Mouse (Mus musculus) heart, embryonic 11.5 days (tissue): Measurements from ENCODE around the gene Zmynd15. TPM values are rescaled to one million over a fixed set of nuclear protein-coding genes. Genes with fewer than 3 reads are reported as not detected.
"Not testable (repeated sequence)": the region's sequence is repeated elsewhere in the genome, so short reads cannot be mapped to it uniquely, and the experiment has no call there.

Experiments used
- ATAC-seq: fragments of 200-750 bp; cut with Nextera tagmentation; replicated peaks from 2 replicates; pipeline ENCODE4 v1.8.0; 2017; ENCODE audit warnings: moderate library complexity; ENCODE audit not compliant: insufficient number of reproducible peaks, low FRiP score, low TSS enrichment
- H3K27ac ChIP-seq: fragments of 300-500 bp; sonication (generic); 2 replicates; pipeline ENCODE4 v1.5.1; 2014; ENCODE audit warnings: mild to moderate bottlenecking, low read depth, low read length
- H3K27me3 ChIP-seq: fragments of 300-500 bp; sonication (generic); 2 replicates; pipeline ENCODE4 v1.6.1; 2014; ENCODE audit warnings: mild to moderate bottlenecking, low read length, mixed read lengths; ENCODE audit not compliant: control insufficient read depth, insufficient read depth
- H3K36me3 ChIP-seq: fragments of 300-500 bp; sonication (generic); 2 replicates; pipeline ENCODE4 v1.6.1; 2014; ENCODE audit warnings: mild to moderate bottlenecking, low read length, moderate library complexity, mixed read lengths; ENCODE audit not compliant: control insufficient read depth, insufficient read depth
- H3K4me1 ChIP-seq: fragments of 300-500 bp; sonication (generic); 2 replicates; pipeline ENCODE4 v1.6.1; 2014; ENCODE audit warnings: low read length; ENCODE audit not compliant: control insufficient read depth, insufficient read depth
- H3K4me2 ChIP-seq: fragments of 300-500 bp; sonication (generic); 2 replicates; pipeline ENCODE4 v1.6.1; 2014; ENCODE audit warnings: mild to moderate bottlenecking, moderate library complexity
- H3K4me3 ChIP-seq: fragments of 300-500 bp; sonication (generic); 2 replicates; pipeline ENCODE4 v1.5.1; 2014; ENCODE audit warnings: low read depth, low read length
- H3K9ac ChIP-seq: fragments of 300-500 bp; sonication (generic); 2 replicates; pipeline ENCODE4 v1.6.1; 2014; ENCODE audit warnings: mild to moderate bottlenecking, low read depth, low read length, moderate library complexity
- H3K9me3 ChIP-seq: fragments of 300-500 bp; sonication (generic); replicated peaks from 2 replicates; pipeline ENCODE4 v1.6.1; 2016; ENCODE audit warnings: low read length; ENCODE audit not compliant: control insufficient read depth
- WGBS: fragments of 180-500 bp; shearing (Covaris S2); extraction: QIAGEN DNeasy Blood & Tissue Kit; methylation state at CpG from one replicate; pipeline ENCODE4 v1.1.7; 2014; ENCODE audit not compliant: insufficient replicate concordance; 5-methylcytosine and 5-hydroxymethylcytosine counted together
- polyA plus RNA-seq: library from polyadenylated mRNA; unstranded; fragments of >200 nt; fragmentation: Nextera tagmentation; extraction: Ambion mirVana; gene quantifications from 2 replicates; pipeline ENCODE4 v1.2.1, GENCODE M21; 2014

Zmynd15 gene
- 1.1 and 1.9 TPM in 2 replicates for polyA plus RNA-seq

DNA sequence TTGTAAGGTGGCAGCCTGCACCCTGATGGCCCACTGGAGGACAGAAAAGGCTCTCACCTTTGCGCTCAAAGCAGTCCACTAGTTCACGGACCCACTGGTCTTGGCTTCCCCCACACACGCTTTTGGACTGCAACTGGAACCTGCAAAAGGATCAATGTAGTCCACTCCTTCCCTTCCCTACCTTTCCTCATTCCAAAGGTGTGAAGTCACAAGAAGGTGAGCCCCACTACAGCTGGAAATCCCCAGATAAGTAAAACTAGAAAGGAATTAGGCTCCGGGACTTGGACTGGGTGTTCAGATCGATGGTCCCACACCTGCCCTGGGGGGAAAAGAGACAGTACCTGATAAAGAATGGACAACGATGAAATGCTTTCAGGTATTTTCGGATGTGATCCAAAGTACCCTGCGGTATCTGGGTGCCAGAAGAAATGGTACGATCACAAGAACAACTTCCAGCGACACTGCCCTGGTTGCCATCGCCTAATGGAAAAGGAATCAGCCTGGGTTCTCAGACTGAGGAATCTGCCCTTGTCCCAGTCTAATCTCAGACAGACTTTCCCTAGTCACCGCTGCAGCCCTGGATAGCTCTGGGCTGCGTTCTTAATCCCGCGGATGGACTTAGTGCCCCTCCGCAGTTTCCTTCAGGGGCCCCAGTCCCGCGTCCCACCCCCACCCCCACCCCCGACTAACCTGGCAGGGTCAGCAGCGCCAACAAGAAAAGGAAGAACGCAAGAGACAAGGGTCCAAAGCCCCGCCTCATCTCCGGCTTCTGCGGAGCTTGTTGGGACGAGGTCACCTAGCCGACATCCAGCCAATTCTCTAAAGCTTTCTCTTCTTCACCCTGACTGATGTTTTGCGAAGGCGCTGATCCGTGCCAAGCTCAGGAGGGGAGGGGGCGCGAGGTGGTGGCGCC is at the start of gene Zmynd15:
Gene Zmynd15, plus strand, starts transcription at position 746 of the 913 bp plus-strand sequence.
- H3K36me3 ChIP-seq, result no peaks in the 10 kb centered on the region
- H3K4me2 ChIP-seq, result peak within 1 kb of the TSS; percentile 97
- peak within 1 kb of the TSS; percentile 68 for H3K4me3 ChIP-seq
- H3K27ac ChIP-seq, result no peak within 1 kb of the TSS
- H3K9ac ChIP-seq, result peak within 1 kb of the TSS; percentile 71
- no peaks in the 10 kb centered on the region for H3K9me3 ChIP-seq
- ATAC-seq, result no peak; the same call in 1 of the 2 replicates
- H3K27me3 ChIP-seq, result peaks cover 27% of the 10 kb centered on the region
- H3K4me1 ChIP-seq, result peaks cover 5% of the 10 kb centered on the region; the same call in 1 of the 2 replicates
- 15% methylated on average over 31 of the region's 32 CpGs for WGBS

DNA sequence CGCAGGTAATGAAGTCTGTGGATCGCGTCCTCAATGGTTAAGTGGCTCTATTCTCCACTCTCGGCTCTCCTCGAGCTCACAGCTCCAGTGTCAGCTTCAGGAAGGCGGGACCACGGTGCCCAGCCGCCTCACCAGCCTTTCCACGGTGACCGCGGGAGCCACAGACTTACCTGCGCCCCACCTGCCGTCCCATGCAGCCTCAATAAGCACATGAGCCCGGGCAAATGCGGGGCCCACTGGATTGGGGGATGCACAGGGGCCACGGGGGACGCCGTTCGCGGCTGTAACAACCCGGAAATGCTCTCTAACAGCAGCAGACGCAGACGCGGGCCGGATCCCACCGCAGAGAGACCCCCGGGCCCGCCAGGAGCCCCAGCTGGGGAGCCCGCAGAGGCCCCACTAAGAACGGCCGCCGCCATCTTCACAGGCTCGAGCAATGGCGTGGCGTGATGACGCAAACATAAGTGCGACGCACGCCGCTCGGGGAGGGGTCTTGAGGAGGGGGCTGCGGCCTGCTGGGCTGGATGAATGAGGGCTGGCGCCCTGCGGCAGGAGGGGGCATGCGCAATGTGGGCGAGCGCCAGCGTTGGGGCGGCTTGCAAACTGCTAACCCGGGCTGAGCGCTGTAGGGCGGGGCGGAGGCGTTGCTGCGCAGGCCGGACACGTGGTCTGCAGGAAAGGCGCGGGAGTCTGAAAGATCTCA is 49.5 kb upstream of the Zmynd15 start, which contains the start of gene Pelp1:
Gene Pelp1, minus strand, starts transcription at position 438 of the 703 bp plus-strand sequence.
- Histone ChIP-seq H3K9me3 (no peaks in the 10 kb centered on the region), H3K4me2 (peak within 1 kb of the TSS; percentile 95), H3K27me3 (no peaks in the 10 kb centered on the region), H3K4me3 (peak within 1 kb of the TSS; percentile 88), H3K9ac (peak within 1 kb of the TSS; percentile 95), H3K27ac (peak within 1 kb of the TSS; percentile 64), H3K4me1 (peaks cover 15% of the 10 kb centered on the region), H3K36me3 (no peaks in the 10 kb centered on the region)
- WGBS, result under 1% methylated on average over 59 of the region's 59 CpGs
- ATAC-seq, result peak; percentile 90

DNA sequence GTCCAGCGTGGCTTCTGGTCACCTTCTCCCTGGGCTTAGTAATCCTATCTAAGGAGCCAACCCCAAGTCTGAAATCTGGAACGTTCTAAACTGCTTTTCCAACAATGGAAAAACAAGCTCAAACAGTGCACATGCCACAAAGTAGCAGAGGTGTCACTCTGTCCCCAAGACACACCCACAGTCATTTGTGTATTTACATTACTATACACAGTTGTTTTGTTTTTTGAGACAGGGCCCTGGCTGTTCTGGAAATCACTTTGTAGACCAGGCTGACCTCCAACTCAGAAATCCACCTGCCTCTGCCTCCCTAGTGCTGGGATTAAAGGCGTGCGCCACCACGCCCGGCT is 49.0 kb upstream of the Zmynd15 start:
- Histone ChIP-seq H3K4me3 (peak overlapping the region; percentile 88), H3K27me3 (no peaks in the 10 kb centered on the region), H3K27ac (no peak overlapping the region; the same call in 1 of the 2 replicates), H3K4me2 (peak overlapping the region; percentile 95), H3K9me3 (no peaks in the 10 kb centered on the region), H3K36me3 (no peaks in the 10 kb centered on the region), H3K4me1 (peaks cover 15% of the 10 kb centered on the region), H3K9ac (peak overlapping the region; percentile 95)
- 61% methylated on average over 6 of the region's 6 CpGs for WGBS
- ATAC-seq, result no peak

DNA sequence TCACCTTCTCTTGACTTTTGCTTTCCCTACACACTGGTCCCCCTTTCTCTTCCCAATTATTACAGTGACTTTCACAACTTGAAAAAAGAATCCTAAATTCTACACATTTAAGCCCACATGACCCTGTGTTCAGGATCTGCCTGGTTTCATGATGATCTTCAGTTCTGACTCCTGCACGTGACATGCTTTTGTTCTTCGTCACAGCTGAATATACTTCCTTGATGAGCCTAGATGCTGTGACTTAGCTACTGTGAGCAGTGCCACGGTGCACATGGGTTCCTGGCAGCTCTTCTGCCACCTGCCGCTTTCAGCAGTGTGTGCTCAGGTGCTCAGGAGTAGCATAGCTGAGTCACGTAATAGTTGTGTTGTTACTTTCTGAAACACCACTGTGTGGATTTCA is 46.6 kb upstream of the Zmynd15 start:
- H3K4me1 ChIP-seq, result peaks cover 15% of the 10 kb centered on the region
- no peak for ATAC-seq
- H3K4me3 ChIP-seq, result no peak overlapping the region
- H3K4me2 ChIP-seq, result no peak overlapping the region
- no peak overlapping the region for H3K9ac ChIP-seq
- 71% methylated on average over 5 of the region's 5 CpGs for WGBS
- no peaks in the 10 kb centered on the region for H3K36me3 ChIP-seq
- no peaks in the 10 kb centered on the region for H3K9me3 ChIP-seq
- no peak overlapping the region for H3K27ac ChIP-seq
- H3K27me3 ChIP-seq, result no peaks in the 10 kb centered on the region

DNA sequence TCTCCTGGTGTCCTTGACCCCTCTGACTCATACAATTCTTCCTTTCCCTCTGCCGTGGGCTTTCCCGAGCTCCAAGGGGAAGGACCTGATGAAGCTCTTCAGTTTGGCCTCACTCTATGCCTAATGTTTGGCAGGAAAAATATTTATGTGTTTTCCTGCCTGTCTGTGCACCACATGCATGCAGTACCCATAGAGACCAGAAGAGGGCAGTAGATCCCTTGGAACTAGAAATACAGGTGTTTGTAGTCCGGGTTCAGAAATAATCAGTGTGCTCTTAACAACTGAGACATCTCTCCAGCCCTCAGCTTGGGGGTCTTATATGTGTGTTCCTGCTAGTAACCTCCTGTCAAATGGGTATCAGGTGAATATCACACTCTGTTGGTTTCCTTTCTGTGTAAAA is 45.3 kb upstream of the Zmynd15 start:
- Histone ChIP-seq H3K4me3 (no peak overlapping the region), H3K9ac (no peak overlapping the region), H3K9me3 (no peaks in the 10 kb centered on the region), H3K4me2 (no peak overlapping the region), H3K36me3 (no peaks in the 10 kb centered on the region), H3K27me3 (no peaks in the 10 kb centered on the region), H3K27ac (no peak overlapping the region), H3K4me1 (peaks cover 5% of the 10 kb centered on the region)
- 6% methylated on average over 3 of the region's 3 CpGs for WGBS
- no peak for ATAC-seq

DNA sequence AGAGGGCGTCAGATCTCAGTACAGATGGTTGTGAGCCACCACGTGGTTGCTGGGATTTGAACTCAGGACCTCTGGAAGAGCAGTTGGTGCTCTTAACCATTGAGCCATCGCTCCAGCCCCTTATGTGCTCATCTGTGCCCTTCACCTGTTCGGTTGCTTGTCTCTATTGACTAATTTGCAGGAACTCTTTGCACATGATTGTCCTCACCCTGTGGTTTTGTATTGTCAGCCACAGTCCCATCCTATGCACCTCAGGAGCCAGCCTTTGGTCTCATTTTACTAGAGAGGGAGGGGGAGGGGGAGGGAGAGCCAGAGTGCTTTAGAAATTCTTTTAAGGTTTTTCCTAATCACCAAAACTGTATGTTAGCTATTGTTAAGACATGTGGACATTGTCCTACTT is 41.0 kb upstream of the Zmynd15 start:
- Histone ChIP-seq H3K4me3 (no peak overlapping the region), H3K9me3 (no peaks in the 10 kb centered on the region), H3K27me3 (no peaks in the 10 kb centered on the region), H3K4me1 (no peaks in the 10 kb centered on the region), H3K27ac (no peak overlapping the region), H3K36me3 (no peaks in the 10 kb centered on the region), H3K4me2 (no peak overlapping the region), H3K9ac (no peak overlapping the region)
- ATAC-seq, result no peak
- 58% methylated on average over 4 of the region's 4 CpGs for WGBS

DNA sequence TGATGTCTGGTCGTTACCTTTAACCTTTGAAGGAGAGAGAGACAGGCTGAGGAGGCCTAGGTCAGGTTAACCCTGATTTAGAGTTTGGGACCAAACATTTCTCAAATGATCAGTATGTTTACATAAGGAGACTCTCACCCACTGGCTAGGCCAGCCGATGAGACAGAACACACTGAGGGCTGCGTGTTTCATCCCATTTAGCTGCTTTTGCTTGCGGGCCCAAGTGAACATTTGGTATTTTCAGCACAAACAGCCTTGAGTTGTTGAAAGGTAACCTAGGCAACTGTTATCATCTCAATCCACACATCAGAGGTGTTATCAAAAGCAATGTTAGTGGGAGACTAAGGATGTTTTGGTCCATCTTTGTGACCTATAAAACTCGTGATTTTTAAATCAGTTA is 39.7 kb upstream of the Zmynd15 start:
- no peak overlapping the region for H3K4me3 ChIP-seq
- no peaks in the 10 kb centered on the region for H3K27me3 ChIP-seq
- no peaks in the 10 kb centered on the region for H3K36me3 ChIP-seq
- no peaks in the 10 kb centered on the region for H3K4me1 ChIP-seq
- H3K9me3 ChIP-seq, result no peaks in the 10 kb centered on the region
- no peak for ATAC-seq
- WGBS, result 37% methylated on average over 5 of the region's 5 CpGs
- no peak overlapping the region for H3K27ac ChIP-seq
- H3K4me2 ChIP-seq, result no peak overlapping the region
- H3K9ac ChIP-seq, result no peak overlapping the region

DNA sequence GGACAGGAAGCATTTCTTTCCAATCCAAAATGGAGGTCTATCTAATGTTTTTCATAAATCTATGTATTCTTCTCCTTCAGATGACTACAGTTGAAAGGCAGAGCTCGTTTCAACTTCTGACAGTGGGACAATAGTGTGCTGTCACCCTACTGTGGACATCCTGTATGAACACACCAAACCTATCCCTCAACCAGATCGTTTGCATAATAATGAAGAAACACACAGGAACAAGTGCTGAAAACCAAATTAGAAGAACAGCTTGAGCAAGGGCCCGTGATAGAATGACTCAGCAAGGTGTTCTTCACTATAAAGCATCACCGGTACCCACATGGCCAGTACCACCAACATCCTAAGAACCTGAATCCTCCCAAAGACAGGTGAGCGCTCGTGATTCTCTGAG is 32.6 kb upstream of the Zmynd15 start:
- not testable (repeated sequence) for H3K4me1 ChIP-seq, H3K9me3 ChIP-seq, H3K36me3 ChIP-seq, ATAC-seq, H3K27ac ChIP-seq, H3K4me2 ChIP-seq, H3K27me3 ChIP-seq, H3K4me3 ChIP-seq, H3K9ac ChIP-seq
- WGBS, result 68% methylated on average over 6 of the region's 6 CpGs
